Mouse (Mus musculus): ENCODE data around the gene Fam71f2.

DNA sequence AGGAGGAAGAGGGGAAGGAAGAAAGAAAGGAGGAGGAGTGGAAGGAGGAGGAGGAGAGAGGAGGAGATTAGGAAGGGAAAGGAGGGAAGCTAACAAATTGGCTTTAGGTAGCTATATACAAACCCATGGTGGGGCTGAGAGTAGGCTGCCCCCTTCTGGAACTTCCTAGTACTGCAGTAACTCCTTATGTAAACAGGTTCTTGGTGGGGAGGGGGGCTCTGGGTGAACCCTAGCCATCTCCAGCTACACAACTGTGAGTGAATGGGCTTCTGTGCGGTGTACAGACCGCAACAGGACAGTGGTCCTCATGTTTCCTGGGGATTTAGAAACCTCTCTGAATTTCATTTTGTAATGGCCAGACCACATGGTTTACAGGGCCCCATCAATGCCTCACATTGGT, 38.6 kb upstream of the Fam71f2 start:
- no peak for TF ChIP-seq USF1 (IDR thresholded peaks at IDR 0.05; ENCODE audit: low read depth)
- no peak for TF ChIP-seq TCF12 (IDR thresholded peaks at IDR 0.05; ENCODE audit: insufficient read depth, poor library complexity, severe bottlenecking)
- no peak for TF ChIP-seq MAX (IDR thresholded peaks at IDR 0.05; ENCODE audit: low read depth)
- no peak for TF ChIP-seq POLR2A (IDR thresholded peaks at IDR 0.05; ENCODE audit: insufficient read length, low read depth)
- no peak for TF ChIP-seq POLR2AphosphoS2 (IDR thresholded peaks at IDR 0.05; ENCODE audit: insufficient read length, low read depth)
- TF ChIP-seq CEBPB (IDR thresholded peaks at IDR 0.05; ENCODE audit: insufficient read depth, poor library complexity, severe bottlenecking) = no peak
- TF ChIP-seq MYOD1 (IDR thresholded peaks at IDR 0.05; ENCODE audit: control insufficient read depth in 1 of 3, insufficient read length in 2 of 3, low read depth in 2 of 3) = no peak

Measured in myocyte (in vitro differentiated cells).